Mouse (Mus musculus) MEL (cell line): ENCODE measurements around the gene Pet100.

ENCODE experiments used
- CTCF ChIP-seq, 3 experiments: IDR thresholded peaks in 2 of 3; conservative IDR thresholded peaks in 1 of 3; 2 replicates each; pipeline ENCODE4 v1.5.1; 2011 to 2012; ENCODE audit warnings: low read length in 3 of 3, low read depth in 2 of 3, mild to moderate bottlenecking in 2 of 3, improper control_type of control experiment in 1 of 3, inconsistent platforms in 1 of 3, mixed read lengths in 1 of 3, moderate library complexity in 1 of 3; ENCODE audit not compliant: control insufficient read depth in 1 of 3, insufficient read depth in 1 of 3, poor library complexity in 1 of 3, severe bottlenecking in 1 of 3
- GATA1 ChIP-seq: IDR thresholded peaks from 2 replicates; pipeline ENCODE4 v1.6.1; 2011; ENCODE audit warnings: low read depth, low read length, improper control_type of control experiment
- HCFC1 ChIP-seq: IDR thresholded peaks from 2 replicates; pipeline ENCODE4 v1.6.1; 2012; ENCODE audit warnings: low read depth, mild to moderate bottlenecking, inconsistent platforms, low read length, improper control_type of control experiment, moderate library complexity
- JUND ChIP-seq: IDR thresholded peaks from 2 replicates; pipeline ENCODE4 v1.6.1; 2011; ENCODE audit warnings: low read depth, mild to moderate bottlenecking, improper control_type of control experiment, low read length
- KAT2A ChIP-seq: conservative IDR thresholded peaks from 2 replicates; pipeline ENCODE4 v1.6.1; 2012; ENCODE audit warnings: low read depth, low read length, improper control_type of control experiment, inconsistent platforms
- MAFK ChIP-seq: IDR thresholded peaks from 2 replicates; pipeline ENCODE4 v1.6.1; 2011; ENCODE audit warnings: low read depth, mild to moderate bottlenecking, low read length, improper control_type of control experiment, borderline replicate concordance
- MAX ChIP-seq: IDR thresholded peaks from 2 replicates; pipeline ENCODE4 v1.6.1; 2011; ENCODE audit warnings: low read length, improper control_type of control experiment
- MYB ChIP-seq: IDR thresholded peaks from 2 replicates; pipeline ENCODE4 v1.6.1; 2011; ENCODE audit warnings: mild to moderate bottlenecking, low read depth, low read length, improper control_type of control experiment
- POLR2A ChIP-seq, 2 experiments: IDR thresholded peaks; 2 replicates each; pipeline ENCODE4 v1.6.1; 2011 to 2012; ENCODE audit warnings: low read length in 2 of 2, mild to moderate bottlenecking in 2 of 2, control low read depth in 1 of 2, improper control_type of control experiment in 1 of 2, low read depth in 1 of 2, moderate library complexity in 1 of 2; ENCODE audit not compliant: control insufficient read depth in 1 of 2, insufficient read depth in 1 of 2, poor library complexity in 1 of 2
- RCOR1 ChIP-seq: IDR thresholded peaks from 2 replicates; pipeline ENCODE4 v1.6.1; 2012; ENCODE audit warnings: low read depth, mild to moderate bottlenecking, inconsistent platforms, low read length, improper control_type of control experiment
- SIN3A ChIP-seq: IDR thresholded peaks from 2 replicates; pipeline ENCODE4 v1.6.1; 2012; ENCODE audit warnings: low read length, improper control_type of control experiment, inconsistent platforms
- ZNF384 ChIP-seq: IDR thresholded peaks from 2 replicates; pipeline ENCODE4 v1.6.1; 2012; ENCODE audit warnings: low read depth, mild to moderate bottlenecking, inconsistent platforms, low read length, improper control_type of control experiment

GRCm38 (mm10) chr8:3588258-3588633, 33.1 kb upstream of the Pet100 start:
- TF ChIP-seq CTCF (IDR thresholded peaks at IDR 0.05 in 2 of 3, conservative IDR thresholded peaks at IDR 0.05 in 1 of 3; ENCODE audit: control insufficient read depth in 1 of 3, insufficient read depth in 1 of 3, low read depth in 2 of 3, low read length in 3 of 3, poor library complexity in 1 of 3, severe bottlenecking in 1 of 3), result no peak
- no peak for TF ChIP-seq GATA1
- no peak for TF ChIP-seq MYB
- no peak for TF ChIP-seq POLR2A (IDR thresholded peaks at IDR 0.05; ENCODE audit: control insufficient read depth in 1 of 2, insufficient read depth in 1 of 2, low read depth in 1 of 2, low read length in 2 of 2, poor library complexity in 1 of 2)
- TF ChIP-seq RCOR1, result no peak
- no peak for TF ChIP-seq JUND
- TF ChIP-seq MAX, result no peak
- no peak for TF ChIP-seq ZNF384
- no peak for TF ChIP-seq KAT2A
- TF ChIP-seq HCFC1, result no peak
- TF ChIP-seq MAFK, result no peak
- TF ChIP-seq SIN3A, result no peak
